Mouse (Mus musculus) heart, embryonic 10.5 days (tissue): ENCODE measurements around the gene Mgrn1. TPM values are rescaled to one million over a fixed set of nuclear protein-coding genes. Genes with fewer than 3 reads are reported as not detected.

Source experiments
- DNase-seq: peaks from one replicate; pipeline ENCODE4 v3.0.0-alpha.2; 2017; ENCODE audit warnings: low spot score
- H3K27ac ChIP-seq: fragments of 300-500 bp; sonication (generic); 2 replicates; pipeline ENCODE4 v1.5.1; 2016; ENCODE audit warnings: mild to moderate bottlenecking
- H3K27me3 ChIP-seq: fragments of 300-500 bp; sonication (generic); 2 replicates; pipeline ENCODE4 v1.6.1; 2016; ENCODE audit warnings: mild to moderate bottlenecking; ENCODE audit not compliant: poor library complexity, insufficient read depth, severe bottlenecking
- H3K36me3 ChIP-seq: fragments of 300-500 bp; sonication (generic); 2 replicates; pipeline ENCODE4 v1.6.1; 2016; ENCODE audit warnings: mild to moderate bottlenecking, moderate library complexity
- H3K4me1 ChIP-seq: fragments of 300-500 bp; sonication (generic); 2 replicates; pipeline ENCODE4 v1.6.1; 2016; ENCODE audit warnings: mild to moderate bottlenecking
- H3K4me3 ChIP-seq: fragments of 300-500 bp; sonication (generic); 2 replicates; pipeline ENCODE4 v1.5.1; 2016; ENCODE audit warnings: mild to moderate bottlenecking, moderate library complexity
- H3K9me3 ChIP-seq: fragments of 300-500 bp; sonication (generic); 2 replicates; pipeline ENCODE4 v1.6.1; 2016; ENCODE audit warnings: mild to moderate bottlenecking, moderate library complexity
- WGBS: fragments of 180-500 bp; shearing (Covaris S2); methylation state at CpG from one replicate; pipeline ENCODE4 v1.1.7; 2016; 5-methylcytosine and 5-hydroxymethylcytosine counted together
- polyA plus RNA-seq: library from polyadenylated mRNA; unstranded; fragments of >200 nt; fragmentation: Nextera tagmentation; extraction: Ambion mirVana; gene quantifications from 2 replicates; pipeline ENCODE4 v1.2.1, GENCODE M21; 2016

Gene Mgrn1
- polyA plus RNA-seq, 1 experiment from 2014 or later: 96.2 TPM

- Histone ChIP-seq H3K27me3 (no peaks in the 10 kb centered on the region), H3K4me1 (peaks cover 22% of the 10 kb centered on the region), H3K36me3 (peaks cover 12% of the 10 kb centered on the region), H3K4me3 (no peak overlapping the region), H3K27ac (0 out of 2 replicates have a peak overlapping the region, but pooled peaks have one; percentile 5), H3K9me3 (no peaks in the 10 kb centered on the region)
- WGBS: 76% methylated on average over 6 of the region's 6 CpGs
- no peak for DNase-seq
Observed at GRCm38 (mm10) chr16:4903491-4904102, 17.5 kb downstream of the Mgrn1 start.

DNA sequence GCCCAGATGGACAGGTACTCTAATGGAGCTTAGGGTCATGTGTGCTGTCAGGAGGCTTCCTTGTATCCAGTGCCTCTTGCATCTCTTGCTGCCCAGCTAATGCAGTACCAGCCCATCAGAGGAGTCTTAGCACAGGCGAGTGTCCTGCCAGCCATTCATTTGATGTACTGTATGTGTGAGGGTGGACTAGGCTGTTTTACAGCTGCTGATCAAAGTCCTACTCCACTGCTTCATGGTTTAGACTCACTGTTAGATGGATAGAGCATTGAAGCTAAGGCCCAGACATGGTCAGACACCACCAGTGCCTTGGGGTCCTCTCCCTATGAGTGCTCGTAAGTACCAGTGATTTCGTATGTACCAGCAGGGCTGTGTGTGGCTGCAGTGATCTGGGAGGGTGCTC is 18.8 kb downstream of the Mgrn1 start:
- 88% methylated on average over 3 of the region's 3 CpGs for WGBS
- H3K4me3 ChIP-seq: no peak overlapping the region
- peaks cover 19% of the 10 kb centered on the region for H3K4me1 ChIP-seq
- H3K9me3 ChIP-seq: no peaks in the 10 kb centered on the region
- peaks cover 25% of the 10 kb centered on the region for H3K36me3 ChIP-seq
- no peaks in the 10 kb centered on the region for H3K27me3 ChIP-seq
- no peak overlapping the region for H3K27ac ChIP-seq
- DNase-seq: no peak

GRCm38 (mm10) chr16:4905591-4905990 is 19.5 kb downstream of the Mgrn1 start:
- Histone ChIP-seq H3K27ac (no peak overlapping the region), H3K27me3 (no peaks in the 10 kb centered on the region), H3K4me3 (no peak overlapping the region), H3K9me3 (no peaks in the 10 kb centered on the region), H3K4me1 (peaks cover 19% of the 10 kb centered on the region), H3K36me3 (peaks cover 31% of the 10 kb centered on the region)
- 49% methylated on average over 1 of the region's 1 CpGs for WGBS
- DNase-seq: no peak

DNA sequence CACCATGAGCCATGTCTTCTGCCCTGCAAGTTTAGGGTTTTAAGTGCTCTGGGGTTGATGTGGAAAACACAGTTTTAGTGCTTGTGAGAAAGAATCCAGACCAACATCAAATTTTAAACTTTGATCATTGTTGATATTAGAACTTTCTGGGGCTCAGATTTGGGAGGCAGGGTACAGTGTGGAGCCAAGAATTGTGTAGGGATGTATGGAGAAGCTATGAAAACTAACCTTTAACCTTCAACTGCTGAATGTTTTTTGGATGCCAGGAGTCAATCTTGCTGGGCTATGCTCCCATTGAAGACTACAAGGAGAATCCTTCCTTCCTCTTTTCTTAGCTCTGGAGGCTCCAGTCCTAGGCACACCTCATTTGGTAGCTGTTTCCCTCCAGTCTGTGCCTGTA is 20.5 kb downstream of the Mgrn1 start:
- H3K4me3 ChIP-seq: no peak overlapping the region
- peaks cover 19% of the 10 kb centered on the region for H3K4me1 ChIP-seq

GRCm38 (mm10) chr16:4907386-4907785 is 21.3 kb downstream of the Mgrn1 start:
- Histone ChIP-seq H3K27me3 (no peaks in the 10 kb centered on the region), H3K4me1 (peaks cover 16% of the 10 kb centered on the region), H3K9me3 (no peaks in the 10 kb centered on the region), H3K36me3 (peaks cover 49% of the 10 kb centered on the region), H3K27ac (no peak overlapping the region), H3K4me3 (no peak overlapping the region)
- DNase-seq: no peak
- WGBS: 71% methylated on average over 2 of the region's 2 CpGs

More for the DNA sequence above, 20.5 kb downstream of the Mgrn1 start:
- peaks cover 41% of the 10 kb centered on the region for H3K36me3 ChIP-seq
- no peak for DNase-seq
- H3K27me3 ChIP-seq: no peaks in the 10 kb centered on the region
- no peaks in the 10 kb centered on the region for H3K9me3 ChIP-seq
- H3K27ac ChIP-seq: no peak overlapping the region

DNA sequence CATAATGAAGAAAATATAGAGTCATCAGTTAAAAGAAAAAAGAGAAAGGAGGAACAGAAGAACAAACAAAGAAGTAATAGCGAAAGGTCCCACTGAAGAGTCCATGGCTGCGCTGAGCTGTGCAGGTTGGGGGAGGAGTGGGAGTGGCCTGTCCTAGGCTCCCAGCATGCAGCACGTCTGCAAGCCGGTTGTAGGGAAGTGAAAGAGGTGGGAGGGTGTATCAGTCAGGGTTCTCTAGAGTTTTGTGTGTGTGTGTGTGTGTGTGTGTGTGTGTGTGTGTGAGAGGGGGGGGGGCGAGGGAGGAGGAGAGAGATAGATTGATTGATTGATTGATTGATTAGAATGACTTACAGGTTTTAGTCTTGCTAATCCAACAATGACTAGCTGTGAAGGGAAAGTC is 21.9 kb downstream of the Mgrn1 start:
- H3K27me3 ChIP-seq: no peaks in the 10 kb centered on the region
- peaks cover 54% of the 10 kb centered on the region for H3K36me3 ChIP-seq
- H3K4me1 ChIP-seq: peaks cover 20% of the 10 kb centered on the region
- 57% methylated on average over 5 of the region's 5 CpGs for WGBS
- no peaks in the 10 kb centered on the region for H3K9me3 ChIP-seq
- no peak overlapping the region for H3K27ac ChIP-seq
- no peak for DNase-seq
- H3K4me3 ChIP-seq: no peak overlapping the region

GRCm38 (mm10) chr16:4909745-4910144 is 23.7 kb downstream of the Mgrn1 start:
- no peak overlapping the region for H3K4me3 ChIP-seq

DNA sequence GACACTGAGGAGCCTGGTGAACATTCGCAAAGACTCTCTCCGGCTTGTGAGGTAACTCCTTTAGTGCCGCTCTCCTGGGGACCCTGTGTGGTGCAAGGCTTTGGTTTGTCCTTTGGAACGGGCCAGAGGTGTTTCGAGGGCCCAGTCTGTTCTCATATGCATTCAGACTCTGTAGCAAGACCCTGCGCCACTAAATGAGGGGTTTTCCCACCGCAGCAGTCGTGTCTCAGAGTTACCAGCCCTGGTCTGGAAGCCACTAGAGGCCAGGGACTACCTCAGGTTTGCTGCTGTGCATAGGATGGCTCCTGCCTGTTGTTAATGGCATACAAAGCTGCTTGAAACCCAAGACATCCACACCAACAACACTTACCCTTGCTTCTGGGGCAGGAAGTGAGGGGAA is 24.7 kb downstream of the Mgrn1 start:
- WGBS: 93% methylated on average over 8 of the region's 8 CpGs
- peaks cover 75% of the 10 kb centered on the region for H3K36me3 ChIP-seq
- no peak for DNase-seq
- no peaks in the 10 kb centered on the region for H3K27me3 ChIP-seq
- no peaks in the 10 kb centered on the region for H3K9me3 ChIP-seq
- H3K27ac ChIP-seq: no peak overlapping the region
- H3K4me1 ChIP-seq: peaks cover 16% of the 10 kb centered on the region
- no peak overlapping the region for H3K4me3 ChIP-seq

More at GRCm38 (mm10) chr16:4909745-4910144, 23.7 kb downstream of the Mgrn1 start:
- Histone ChIP-seq H3K27ac (no peak overlapping the region), H3K4me1 (peaks cover 22% of the 10 kb centered on the region), H3K9me3 (no peaks in the 10 kb centered on the region), H3K27me3 (no peaks in the 10 kb centered on the region), H3K36me3 (peaks cover 68% of the 10 kb centered on the region)
- no peak for DNase-seq
- 100% methylated on average over 2 of the region's 2 CpGs for WGBS

- 74% methylated on average over 10 of the region's 10 CpGs for WGBS
- Histone ChIP-seq H3K27ac (peak overlapping the region; percentile 54), H3K4me3 (no peak overlapping the region), H3K4me1 (peaks cover 20% of the 10 kb centered on the region), H3K27me3 (no peaks in the 10 kb centered on the region), H3K36me3 (peaks cover 85% of the 10 kb centered on the region), H3K9me3 (no peaks in the 10 kb centered on the region)
- DNase-seq: no peak
Observed at GRCm38 (mm10) chr16:4912074-4912648, 26.1 kb downstream of the Mgrn1 start.

DNA sequence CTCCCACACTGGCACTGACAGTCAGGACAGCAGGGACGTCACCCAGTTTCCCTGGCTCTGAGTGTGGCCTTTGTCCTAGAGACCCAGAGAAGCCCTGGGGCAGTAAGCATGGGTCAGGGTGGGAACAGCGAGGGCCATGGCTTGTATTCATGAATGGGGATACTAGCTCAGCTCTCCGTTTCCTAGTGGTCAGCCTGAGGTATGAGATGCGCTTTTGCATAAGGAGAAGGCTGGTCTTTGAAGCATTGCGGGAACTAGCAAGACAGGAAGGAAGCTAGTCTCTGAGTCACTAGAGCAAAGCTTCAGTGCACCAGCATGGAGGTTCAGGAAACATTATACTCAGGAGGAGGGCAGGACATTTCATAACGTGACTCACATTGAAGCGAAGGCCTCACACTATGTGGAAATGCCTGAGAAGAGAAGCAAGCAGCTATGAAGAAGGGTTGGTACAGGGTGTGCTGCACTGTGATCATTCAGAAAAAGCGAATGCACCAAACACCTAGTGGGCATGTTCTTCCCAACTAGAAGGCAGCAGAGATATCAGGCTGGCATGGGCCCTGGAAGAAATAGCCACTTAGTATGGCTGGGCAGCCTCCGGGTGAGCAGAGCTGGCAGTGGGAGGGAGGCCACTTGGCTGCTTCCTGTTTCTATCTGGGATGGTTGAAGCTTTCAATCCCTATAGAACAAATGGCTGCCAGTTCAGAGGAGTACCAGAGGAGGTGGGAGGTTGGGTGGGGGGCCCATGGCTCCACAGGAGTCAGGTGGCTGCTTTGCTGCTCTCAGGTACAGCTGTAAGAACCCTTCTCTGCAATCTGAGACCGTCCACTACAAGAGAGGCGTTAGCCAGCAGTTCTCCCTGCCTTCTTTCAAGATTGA is 27.1 kb downstream of the Mgrn1 start:
- Histone ChIP-seq H3K36me3 (peaks cover 84% of the 10 kb centered on the region), H3K4me3 (peak overlapping the region; percentile 18; the same call in 1 of the 2 replicates), H3K27ac (peak overlapping the region; percentile 56), H3K9me3 (no peaks in the 10 kb centered on the region), H3K4me1 (peaks cover 20% of the 10 kb centered on the region), H3K27me3 (no peaks in the 10 kb centered on the region)
- 69% methylated on average over 11 of the region's 11 CpGs for WGBS
- no peak for DNase-seq

DNA sequence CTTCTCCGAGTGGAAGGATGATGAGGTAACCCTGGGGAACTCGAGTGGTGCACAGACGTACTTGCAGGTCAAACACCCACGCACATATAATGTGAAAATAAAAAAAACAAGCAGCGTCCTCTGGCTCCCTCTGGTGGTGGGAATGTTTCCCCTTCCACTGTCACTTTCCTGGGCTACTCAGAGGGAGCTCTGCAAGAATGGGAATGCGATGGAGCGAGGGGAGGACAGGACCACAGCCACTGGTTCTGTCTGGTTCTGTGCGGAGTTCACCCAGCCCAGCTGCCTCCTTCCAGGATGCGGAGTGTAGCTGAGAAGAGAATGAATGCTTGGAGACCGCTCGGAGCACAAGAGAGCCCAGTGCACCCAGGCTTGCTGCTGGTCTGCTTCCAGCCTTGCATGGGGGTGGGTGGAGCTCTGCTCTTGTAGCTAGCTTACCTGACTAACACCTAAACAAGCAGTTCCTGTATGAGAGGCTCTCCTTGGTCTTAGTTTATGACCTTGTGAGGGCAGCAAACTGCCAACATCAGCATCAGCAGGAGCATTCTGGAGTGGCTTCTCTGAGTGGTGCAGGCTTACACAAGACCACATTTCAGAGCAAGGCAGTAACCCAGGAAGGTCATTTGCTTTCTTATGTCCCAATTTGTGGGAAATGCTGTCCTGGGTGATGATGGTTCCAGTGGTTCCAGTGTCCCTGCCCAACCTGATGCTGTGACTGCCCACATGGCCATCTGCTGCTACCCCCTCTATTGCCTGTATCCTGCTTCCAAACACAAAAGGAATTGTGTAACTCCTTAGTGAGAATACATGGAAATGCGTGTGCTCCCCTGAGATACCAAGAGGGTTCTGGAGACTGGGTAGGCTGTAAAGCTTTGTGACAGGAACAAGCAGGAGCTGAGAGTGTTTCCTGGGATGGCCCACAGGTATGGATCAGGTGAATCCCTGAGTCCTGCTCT is 28.0 kb downstream of the Mgrn1 start:
- Histone ChIP-seq H3K4me3 (peak overlapping the region; percentile 18; the same call in 1 of the 2 replicates), H3K4me1 (peaks cover 20% of the 10 kb centered on the region), H3K36me3 (peaks cover 86% of the 10 kb centered on the region), H3K27me3 (no peaks in the 10 kb centered on the region), H3K27ac (peak overlapping the region; percentile 56), H3K9me3 (no peaks in the 10 kb centered on the region)
- 36% methylated on average over 12 of the region's 12 CpGs for WGBS
- DNase-seq: peak; percentile 89

- H3K9me3 ChIP-seq: no peaks in the 10 kb centered on the region
- no peaks in the 10 kb centered on the region for H3K27me3 ChIP-seq
- peaks cover 81% of the 10 kb centered on the region for H3K36me3 ChIP-seq
- no peak overlapping the region for H3K4me3 ChIP-seq
- H3K4me1 ChIP-seq: peaks cover 20% of the 10 kb centered on the region
- no peak for DNase-seq
- 0 out of 2 replicates have a peak overlapping the region, but pooled peaks have one; percentile 2 for H3K27ac ChIP-seq
- 55% methylated on average over 3 of the region's 3 CpGs for WGBS
Observed at GRCm38 (mm10) chr16:4915931-4916330, 29.9 kb downstream of the Mgrn1 start.
